Mouse (Mus musculus) gastrocnemius, adult 2 months (tissue): ENCODE measurements around the gene Xpo5. TPM values are rescaled to one million over a fixed set of nuclear protein-coding genes. Genes with fewer than 3 reads are reported as not detected.

Experiments
- DNase-seq: peaks from one replicate; pipeline ENCODE4 v3.0.0; 2022
- H3K27ac ChIP-seq: fragments of 200-600 bp; 2 replicates; pipeline ENCODE4 v1.8.1; 2022; ENCODE audit warnings: mild to moderate bottlenecking
- H3K4me3 ChIP-seq: fragments of 200-600 bp; 2 replicates; pipeline ENCODE4 v1.8.1; 2022; ENCODE audit warnings: mild to moderate bottlenecking, moderate library complexity
- CTCF ChIP-seq: fragments of 200-600 bp; IDR thresholded peaks from 2 replicates; pipeline ENCODE4 v1.8.1; 2022; ENCODE audit warnings: antibody characterized with exemption, mild to moderate bottlenecking, moderate library complexity
- intact Hi-C: fragments of 180-260 bp; cut with DNase I; formaldehyde crosslinking; loops from one replicate; pipeline ENCODE4 v1.15.1; 2025
- total RNA-seq, 2 experiments: library from RNA; stranded (reverse); gene quantifications; 2 replicates each; pipeline ENCODE4 v1.2.3; 2021

Xpo5 gene
- total RNA-seq, 2 experiments from 2014 or later: 10.8 to 12.2 TPM

GRCm38 (mm10) chr17:46162951-46163421 lies 39.6 kb upstream of the Xpo5 start:
- peak overlapping the region; percentile 56 for H3K4me3 ChIP-seq
- no peak for TF ChIP-seq CTCF
- no peak for DNase-seq
- H3K27ac ChIP-seq: peak overlapping the region; percentile 67
- intact Hi-C loops: no loop called here

- Histone ChIP-seq H3K4me3 (no peak overlapping the region), H3K27ac (no peak overlapping the region)
- DNase-seq: no peak
- intact Hi-C loops: no loop called here
- no peak for TF ChIP-seq CTCF
These were observed 38.3 kb upstream of the Xpo5 start for GRCm38 (mm10) chr17:46164301-46164700.

DNA sequence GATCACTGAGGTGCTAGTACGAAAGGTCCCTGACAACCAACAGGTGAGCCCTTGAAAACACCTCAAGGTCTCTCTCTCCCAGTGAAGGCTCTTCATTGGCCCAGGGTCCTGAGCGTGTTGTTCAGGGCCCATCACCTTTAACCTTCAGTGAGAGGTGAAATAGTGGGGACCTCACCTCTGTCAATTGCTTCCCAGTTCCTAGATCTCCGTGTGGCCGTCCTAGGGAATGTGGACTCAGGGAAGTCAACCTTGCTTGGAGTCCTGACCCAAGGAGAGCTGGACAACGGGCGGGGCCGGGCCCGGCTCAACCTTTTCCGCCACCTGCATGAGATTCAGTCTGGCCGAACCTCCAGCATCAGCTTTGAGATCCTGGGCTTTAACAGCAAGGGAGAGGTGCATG lies 37.8 kb upstream of the Xpo5 start:
- H3K4me3 ChIP-seq: no peak overlapping the region
- intact Hi-C loops: no loop called here
- H3K27ac ChIP-seq: no peak overlapping the region
- no peak for TF ChIP-seq CTCF
- no peak for DNase-seq

DNA sequence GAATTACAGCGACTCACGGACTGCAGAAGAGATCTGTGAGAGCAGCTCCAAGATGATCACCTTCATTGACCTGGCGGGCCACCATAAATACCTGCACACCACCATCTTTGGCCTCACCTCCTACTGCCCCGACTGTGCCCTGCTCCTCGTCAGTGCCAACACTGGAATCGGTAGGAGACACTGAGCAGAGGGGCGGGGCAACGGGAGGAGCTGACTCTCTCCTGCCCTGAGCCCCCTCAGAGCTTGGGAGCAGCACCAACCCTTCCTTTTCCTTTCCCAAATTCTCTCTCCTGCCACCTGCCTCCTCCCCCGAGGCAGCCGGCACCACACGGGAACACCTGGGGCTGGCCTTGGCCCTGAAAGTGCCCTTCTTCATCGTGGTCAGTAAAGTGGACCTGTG lies 37.1 kb upstream of the Xpo5 start:
- no peak overlapping the region for H3K27ac ChIP-seq
- no peak overlapping the region for H3K4me3 ChIP-seq
- intact Hi-C loops: no loop called here
- no peak for DNase-seq
- TF ChIP-seq CTCF: no peak

DNA sequence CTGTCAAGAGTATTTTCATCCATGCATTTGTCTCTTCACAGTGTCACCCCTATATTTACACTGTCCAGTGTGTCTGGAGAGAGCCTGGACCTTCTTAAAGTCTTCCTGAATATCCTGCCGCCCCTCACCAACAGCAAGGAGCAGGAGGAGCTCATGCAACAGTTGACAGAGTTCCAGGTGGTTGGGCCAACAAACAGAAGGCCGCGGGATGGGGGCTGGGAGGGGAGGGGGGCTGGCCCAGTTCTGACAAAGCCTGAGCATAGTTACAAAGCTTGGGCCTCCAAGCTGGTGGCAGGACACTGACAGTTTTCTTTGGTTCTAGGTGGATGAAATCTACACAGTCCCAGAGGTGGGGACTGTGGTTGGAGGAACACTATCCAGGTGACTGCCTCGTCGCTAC lies 36.3 kb upstream of the Xpo5 start:
- Histone ChIP-seq H3K4me3 (no peak overlapping the region), H3K27ac (peak overlapping the region; percentile 82)
- DNase-seq: no peak
- intact Hi-C loops: no loop called here
- TF ChIP-seq CTCF: no peak

- Histone ChIP-seq H3K4me3 (no peak overlapping the region), H3K27ac (peak overlapping the region; percentile 82)
- intact Hi-C loops: no loop called here
- peak; percentile 60 for DNase-seq
- peak; percentile 70 for TF ChIP-seq CTCF
These were observed 35.6 kb upstream of the Xpo5 start for GRCm38 (mm10) chr17:46167014-46167413.

- peak; percentile 30 for DNase-seq
- peak overlapping the region; percentile 82 for H3K27ac ChIP-seq
- peak overlapping the region; percentile 24; the same call in 1 of the 2 replicates for H3K4me3 ChIP-seq
- intact Hi-C loops: no loop called here
- TF ChIP-seq CTCF: no peak
These were observed 34.3 kb upstream of the Xpo5 start for GRCm38 (mm10) chr17:46168318-46168717.

GRCm38 (mm10) chr17:46168768-46169167 lies 33.8 kb upstream of the Xpo5 start:
- Histone ChIP-seq H3K4me3 (peak overlapping the region; percentile 24; the same call in 1 of the 2 replicates), H3K27ac (peak overlapping the region; percentile 82)
- intact Hi-C loops: no loop called here
- DNase-seq: peak; percentile 62
- no peak for TF ChIP-seq CTCF

- DNase-seq: no peak
- H3K4me3 ChIP-seq: no peak overlapping the region
- no peak overlapping the region for H3K27ac ChIP-seq
- intact Hi-C loops: no loop called here
- TF ChIP-seq CTCF: peak; percentile 65
These were observed 32.0 kb upstream of the Xpo5 start for GRCm38 (mm10) chr17:46170538-46170937.

GRCm38 (mm10) chr17:46182273-46182672 lies 20.3 kb upstream of the Xpo5 start:
- Histone ChIP-seq H3K27ac (no peak overlapping the region), H3K4me3 (no peak overlapping the region)
- intact Hi-C loops: no loop called here
- no peak for DNase-seq
- TF ChIP-seq CTCF: peak; percentile 43

DNA sequence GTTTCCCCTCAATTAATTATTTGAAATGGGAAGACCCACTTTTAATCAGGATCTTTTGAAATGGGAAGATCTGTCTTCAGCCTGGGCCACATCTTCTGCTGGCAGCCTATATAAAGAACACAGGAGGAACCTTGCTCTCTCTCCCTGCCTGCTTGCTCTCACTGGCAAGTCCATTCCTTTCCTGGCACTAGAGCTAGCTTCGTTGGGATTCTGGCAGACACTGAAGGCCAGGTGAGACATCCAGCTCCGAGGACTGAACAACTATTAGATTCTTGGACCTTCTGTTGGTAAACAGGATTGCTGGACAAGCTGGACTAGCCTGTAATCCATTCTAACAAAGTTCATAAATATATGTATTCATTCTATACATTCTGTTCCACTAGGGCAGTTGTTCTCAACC lies 13.8 kb upstream of the Xpo5 start:
- no peak for DNase-seq
- Histone ChIP-seq H3K4me3 (no peak overlapping the region), H3K27ac (no peak overlapping the region)
- intact Hi-C loops: no loop called here
- TF ChIP-seq CTCF: no peak

GRCm38 (mm10) chr17:46201151-46201550 lies 1.4 kb upstream of the Xpo5 start:
- no peak for TF ChIP-seq CTCF
- H3K4me3 ChIP-seq: peak overlapping the region; percentile 89
- peak overlapping the region; percentile 94 for H3K27ac ChIP-seq
- no peak for DNase-seq
- intact Hi-C loops: no loop called here

GRCm38 (mm10) chr17:46203078-46203477 lies 496 bp downstream of the Xpo5 start:
- peak; percentile 45 for DNase-seq
- no peak for TF ChIP-seq CTCF
- intact Hi-C loops: no loop called here
- H3K27ac ChIP-seq: peak overlapping the region; percentile 94
- peak overlapping the region; percentile 89 for H3K4me3 ChIP-seq

GRCm38 (mm10) chr17:46206676-46207075 lies 4.1 kb downstream of the Xpo5 start:
- Histone ChIP-seq H3K4me3 (no peak overlapping the region), H3K27ac (no peak overlapping the region)
- no peak for DNase-seq
- TF ChIP-seq CTCF: no peak
- intact Hi-C loops: no loop called here
